Mouse (Mus musculus): ENCODE measurements at regions not wholly inside any gene's neighbourhood (a gene's known extent, or its start where the extent isn't known, plus 50 kb on each side); places are given as distances from the start of the nearest gene placed in this dataset.

DNA sequence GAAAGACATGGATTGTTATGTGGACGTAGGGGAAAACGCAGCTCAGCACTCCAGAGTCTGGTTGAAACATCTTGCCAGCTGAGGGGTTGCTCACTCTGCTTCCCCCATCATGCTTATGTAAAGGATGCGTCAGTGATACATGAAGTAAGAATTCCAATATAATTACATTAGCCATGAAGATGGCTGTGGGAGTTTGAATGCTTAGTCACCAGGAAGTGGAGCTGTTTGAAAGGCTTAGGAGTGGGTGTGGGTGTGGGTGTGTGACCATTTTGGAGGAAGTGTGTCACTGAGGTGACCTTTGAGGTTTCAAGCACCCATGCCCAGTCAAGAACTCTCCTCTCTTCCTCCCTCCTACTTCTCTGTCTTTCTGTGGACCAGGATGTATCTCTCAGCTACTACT is 295.8 kb downstream of the Scg2 start:
- WGBS, result 95% methylated on average over 3 of the region's 3 CpGs
- ATAC-seq, result no peak
- H3K4me3 ChIP-seq (ENCODE audit: low read depth, low read length), result no peak overlapping the region
- H3K4me1 ChIP-seq (ENCODE audit: control insufficient read depth, insufficient read depth, low read length), result no peaks in the 10 kb centered on the region
- no peak overlapping the region for H3K27ac ChIP-seq (ENCODE audit: low read depth, low read length)
- H3K4me2 ChIP-seq (ENCODE audit: low read length), result no peak overlapping the region
- no peak overlapping the region for H3K9ac ChIP-seq (ENCODE audit: low read length)
- H3K27me3 ChIP-seq (replicated peaks; ENCODE audit: control insufficient read depth, insufficient read depth, low read length), result no peaks in the 10 kb centered on the region
- H3K36me3 ChIP-seq (ENCODE audit: control insufficient read depth, insufficient read depth, low read length), result no peaks in the 10 kb centered on the region
- no peak for DNase-seq (ENCODE audit: low spot score)
- no peaks in the 10 kb centered on the region for H3K9me3 ChIP-seq (replicated peaks; ENCODE audit: control insufficient read depth, low read length)
